Mouse (Mus musculus) embryonic fibroblast, embryonic 13.5 days (primary cell): Measurements from ENCODE around the gene Vmn2r117. TPM values are rescaled to one million over a fixed set of nuclear protein-coding genes. Genes with fewer than 3 reads are reported as not detected.
"Not testable (repeated sequence)": the region's sequence is repeated elsewhere in the genome, so short reads cannot be mapped to it uniquely, and the experiment has no call there.

Source experiments
- H3K27ac ChIP-seq: 2 replicates; pipeline ENCODE4 v1.5.1; 2012; ENCODE audit warnings: low read length, control low read depth, inconsistent platforms; ENCODE audit not compliant: insufficient read depth
- H3K4me1 ChIP-seq: 2 replicates; pipeline ENCODE4 v1.6.1; 2011; ENCODE audit warnings: low read length; ENCODE audit not compliant: control insufficient read depth, insufficient read depth
- H3K4me3 ChIP-seq: 2 replicates; pipeline ENCODE4 v1.5.1; 2011; ENCODE audit warnings: mild to moderate bottlenecking, control low read depth, low read length; ENCODE audit not compliant: insufficient read depth
- CTCF ChIP-seq: IDR thresholded peaks from 2 replicates; pipeline ENCODE4 v1.5.1; 2011; ENCODE audit warnings: mild to moderate bottlenecking, control low read depth, low read length, moderate library complexity, borderline replicate concordance; ENCODE audit not compliant: insufficient read depth
- POLR2A ChIP-seq: IDR thresholded peaks from 2 replicates; pipeline ENCODE4 v1.6.1; 2011; ENCODE audit warnings: low read depth, mild to moderate bottlenecking, control low read depth, low read length, moderate library complexity
- polyA plus RNA-seq: library from polyadenylated mRNA; stranded (reverse); fragments of >200 nt; gene quantifications from 2 replicates; pipeline ENCODE4 v1.2.4, GENCODE M21; 2011; ENCODE audit warnings: low read depth; ENCODE audit not compliant: missing spikeins, insufficient read length

Gene Vmn2r117
- not detected in 2 replicates for polyA plus RNA-seq

GRCm38 (mm10) chr17:23479599-23479998 is at the start of gene Vmn2r117:
Vmn2r117 (minus strand) TSS chr17:23479699.
- not testable (repeated sequence) for H3K4me1 ChIP-seq, H3K27ac ChIP-seq, H3K4me3 ChIP-seq

- not testable (repeated sequence) for H3K4me3 ChIP-seq, H3K4me1 ChIP-seq, H3K27ac ChIP-seq
Measured at GRCm38 (mm10) chr17:23522941-23523732, 43.6 kb upstream of the Vmn2r117 start.

- no peak overlapping the region for H3K27ac ChIP-seq
- no peak for TF ChIP-seq POLR2A
- no peak for TF ChIP-seq CTCF
- no peak overlapping the region for H3K4me3 ChIP-seq
- H3K4me1 ChIP-seq, result no peaks in the 10 kb centered on the region
Measured at GRCm38 (mm10) chr17:23518701-23519423, 39.4 kb upstream of the Vmn2r117 start.

DNA sequence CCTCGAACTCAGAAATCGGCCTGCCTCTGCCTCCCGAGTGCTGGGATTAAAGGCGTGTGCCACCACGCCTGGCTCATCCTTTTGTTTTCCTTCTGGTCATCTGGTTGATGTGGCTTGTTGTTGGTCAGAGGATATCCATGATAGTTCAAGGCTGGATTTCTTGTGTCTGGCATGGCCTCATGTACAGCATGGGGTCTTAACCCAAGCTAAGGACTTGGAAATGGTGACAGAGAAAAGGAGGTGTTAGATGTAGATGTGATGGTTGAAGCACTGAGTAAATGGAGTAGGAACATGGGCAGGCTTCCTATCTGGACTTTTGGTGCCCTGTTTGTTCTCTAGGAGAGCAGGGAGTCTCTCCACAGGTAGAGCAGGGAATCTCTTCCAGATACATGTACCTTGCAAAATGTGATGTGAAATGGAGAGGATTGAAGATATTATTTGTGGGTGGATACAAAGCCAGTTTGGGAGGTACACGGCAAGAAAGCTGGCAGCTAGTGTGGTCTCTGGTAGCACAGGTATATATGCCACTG is 46.3 kb downstream of the Vmn2r117 start:
- Histone ChIP-seq H3K4me1 (no peaks in the 10 kb centered on the region), H3K27ac (no peak overlapping the region), H3K4me3 (no peak overlapping the region)
- TF ChIP-seq POLR2A (no peak), CTCF (no peak)

Other genes starting within 250 kb of the Vmn2r117 start
- gene Vmn2r114, start 167.2 kb downstream of the Vmn2r117 start, polyA plus RNA-seq, result not detected in 2 replicates
- gene Vmn2r115, start 136.0 kb downstream of the Vmn2r117 start, polyA plus RNA-seq, result not detected in 2 replicates
- not detected in 2 replicates for gene Vmn2r116, start 95.1 kb downstream of the Vmn2r117 start, polyA plus RNA-seq
- gene Zfp213, start 84.5 kb upstream of the Vmn2r117 start, polyA plus RNA-seq, result 6.5 TPM in 2 replicates
- gene Zfp13, start 119.8 kb upstream of the Vmn2r117 start, polyA plus RNA-seq, result 5.3 and 8.1 TPM in 2 replicates
- gene Zscan10, start 121.2 kb upstream of the Vmn2r117 start, polyA plus RNA-seq, result not detected in 2 replicates
- 0.30 and 0.50 TPM in 2 replicates for gene Mmp25, start 165.6 kb upstream of the Vmn2r117 start, polyA plus RNA-seq
- gene Bicdl2, start 180.8 kb upstream of the Vmn2r117 start, polyA plus RNA-seq, result not detected in 2 replicates
- 146 and 164 TPM in 2 replicates for gene Hcfc1r1, start 193.9 kb upstream of the Vmn2r117 start, polyA plus RNA-seq
- 15.7 and 20.1 TPM in 2 replicates for gene Thoc6, start 194.2 kb upstream of the Vmn2r117 start, polyA plus RNA-seq
- 126 and 221 TPM in 2 replicates for gene Tnfrsf12a, start 197.8 kb upstream of the Vmn2r117 start, polyA plus RNA-seq
- gene Cldn6, start 199.6 kb upstream of the Vmn2r117 start, polyA plus RNA-seq, result not detected in 2 replicates
- not detected in 2 replicates for gene Cldn9, start 204.3 kb upstream of the Vmn2r117 start, polyA plus RNA-seq
- not detected in 2 replicates for gene 1520401A03Rik, start 243.1 kb upstream of the Vmn2r117 start, polyA plus RNA-seq
- gene Pkmyt1, start 246.6 kb upstream of the Vmn2r117 start, polyA plus RNA-seq, result 9.2 and 10.9 TPM in 2 replicates